Mouse (Mus musculus): ENCODE results near the gene Olfr1016. TPM values are rescaled to one million over a fixed set of nuclear protein-coding genes. Genes with fewer than 3 reads are reported as not detected.

Gene Olfr1016
- not detected in 2 replicates for polyA plus RNA-seq (2015; fragmentation: Nextera tagmentation; extraction: Ambion mirVana)

DNA sequence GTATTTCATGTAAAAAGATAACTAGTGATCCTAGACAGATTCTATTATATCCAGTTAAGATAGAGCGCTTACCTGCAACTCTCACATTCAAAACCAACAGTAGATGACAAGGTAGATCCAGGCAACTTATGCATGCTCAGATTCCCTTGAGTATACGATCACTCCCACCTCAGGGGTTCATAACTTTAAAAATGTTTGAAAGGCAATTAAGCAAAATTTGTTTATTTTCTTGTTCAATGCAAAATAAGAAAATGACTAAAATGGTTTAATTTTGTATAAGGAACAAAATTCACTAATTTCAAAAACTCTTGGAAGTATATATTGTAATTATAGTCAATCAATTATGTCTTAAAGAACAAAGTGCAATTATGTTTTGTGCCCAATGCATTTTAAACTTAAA, at the start of gene Olfr1016:
Gene Olfr1016, minus strand, starts transcription at position 101 of the 400 bp plus-strand sequence.
- 90% methylated on average over 2 of the region's 2 CpGs for WGBS
- H3K27me3 ChIP-seq (ENCODE audit: insufficient read depth, low read length), result no peaks in the 10 kb centered on the region
- no peak within 1 kb of the TSS for H3K4me3 ChIP-seq (ENCODE audit: low read length)
- H3K4me2 ChIP-seq (replicated peaks; ENCODE audit: low read depth, low read length), result no peak within 1 kb of the TSS
- H3K27ac ChIP-seq (ENCODE audit: low read length), result no peak within 1 kb of the TSS
- no peak for ATAC-seq (ENCODE audit: low FRiP score, low TSS enrichment)
- H3K36me3 ChIP-seq (ENCODE audit: insufficient read depth, low read length), result no peaks in the 10 kb centered on the region
- H3K9me3 ChIP-seq (ENCODE audit: low read length), result no peaks in the 10 kb centered on the region
- no peak within 1 kb of the TSS for H3K9ac ChIP-seq (replicated peaks; ENCODE audit: low read length)
- no peaks in the 10 kb centered on the region for H3K4me1 ChIP-seq (ENCODE audit: insufficient read depth, low read length)

DNA sequence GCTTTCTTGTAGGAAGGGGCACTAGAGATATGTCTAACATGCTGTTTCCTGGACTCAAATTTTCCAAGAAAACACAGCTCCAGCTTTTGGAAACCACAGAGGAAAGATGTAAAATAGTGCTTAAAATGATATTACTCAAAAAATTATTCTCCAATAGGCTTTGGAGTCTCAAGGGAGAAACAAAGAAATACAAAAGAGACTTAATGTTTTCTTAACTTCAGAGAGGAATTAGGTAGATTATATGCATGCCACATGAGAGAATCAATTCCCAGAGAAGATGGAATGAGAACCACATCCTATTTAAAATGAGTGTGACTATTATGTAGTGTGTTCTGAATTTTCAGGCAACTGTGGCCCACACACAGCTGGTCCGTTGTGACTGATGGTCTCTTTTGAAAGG, 44.4 kb upstream of the Olfr1016 start, which contains the start of gene Olfr1020:
Gene Olfr1020, plus strand, starts transcription at position 301 of the 400 bp plus-strand sequence.
- no peaks in the 10 kb centered on the region for H3K36me3 ChIP-seq (ENCODE audit: insufficient read depth, low read length)
- no peak within 1 kb of the TSS for H3K9ac ChIP-seq (replicated peaks; ENCODE audit: low read length)
- no peak for ATAC-seq (ENCODE audit: low FRiP score, low TSS enrichment)
- no peak within 1 kb of the TSS for H3K27ac ChIP-seq (ENCODE audit: low read length)
- H3K4me2 ChIP-seq (replicated peaks; ENCODE audit: low read depth, low read length), result no peak within 1 kb of the TSS
- no peaks in the 10 kb centered on the region for H3K27me3 ChIP-seq (ENCODE audit: insufficient read depth, low read length)
- H3K4me1 ChIP-seq (ENCODE audit: insufficient read depth, low read length), result no peaks in the 10 kb centered on the region
- 71% methylated on average over 1 of the region's 1 CpGs for WGBS
- no peaks in the 10 kb centered on the region for H3K9me3 ChIP-seq (ENCODE audit: low read length)
- H3K4me3 ChIP-seq (ENCODE audit: low read length), result no peak within 1 kb of the TSS

DNA sequence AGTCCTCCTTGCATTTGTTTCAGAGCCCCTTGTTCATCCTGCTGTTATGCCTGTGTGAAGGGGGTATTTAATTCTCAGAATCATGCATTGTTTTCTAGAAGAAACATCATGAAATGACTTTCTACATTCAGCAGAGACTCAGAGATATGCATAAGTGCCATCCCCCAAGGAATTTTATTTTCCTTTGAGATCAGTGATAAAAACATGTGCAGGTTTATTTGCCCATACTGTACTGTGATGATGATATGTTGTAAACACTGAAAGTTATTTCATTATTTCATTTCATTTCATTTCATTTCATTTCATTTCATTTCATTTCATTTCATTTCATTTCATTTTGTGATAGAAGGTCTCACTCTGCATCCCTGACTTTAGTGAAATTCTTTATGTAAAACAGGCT, 43.0 kb upstream of the Olfr1016 start, which contains the start of gene Olfr1019:
Gene Olfr1019, minus strand, starts transcription at position 101 of the 400 bp plus-strand sequence.
- Histone ChIP-seq H3K36me3 (ENCODE audit: insufficient read depth, low read length) (no peaks in the 10 kb centered on the region), H3K4me2 (replicated peaks; ENCODE audit: low read depth, low read length) (no peak within 1 kb of the TSS), H3K27me3 (ENCODE audit: insufficient read depth, low read length) (no peaks in the 10 kb centered on the region), H3K4me3 (ENCODE audit: low read length) (no peak within 1 kb of the TSS), H3K4me1 (ENCODE audit: insufficient read depth, low read length) (no peaks in the 10 kb centered on the region), H3K9ac (replicated peaks; ENCODE audit: low read length) (no peak within 1 kb of the TSS), H3K27ac (ENCODE audit: low read length) (no peak within 1 kb of the TSS), H3K9me3 (ENCODE audit: low read length) (no peaks in the 10 kb centered on the region)
- ATAC-seq (ENCODE audit: low FRiP score, low TSS enrichment), result no peak

DNA sequence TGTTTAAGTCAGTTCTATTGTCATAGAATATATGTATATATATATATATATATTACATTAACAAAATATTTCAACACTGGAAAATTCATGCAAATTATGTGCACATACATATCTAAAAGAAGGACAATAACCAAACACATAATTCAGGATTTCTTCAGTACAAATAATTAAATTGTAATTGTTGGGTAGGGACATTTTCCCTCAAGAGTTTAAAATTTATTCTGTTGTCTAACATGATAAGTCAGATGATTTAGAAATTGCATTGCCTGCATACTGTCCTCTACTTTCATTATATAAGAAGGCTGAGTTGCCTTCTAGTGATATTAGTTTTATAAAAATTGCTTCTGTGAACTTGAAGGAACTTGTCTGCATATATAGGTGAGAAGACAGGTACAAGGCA, 15.8 kb upstream of the Olfr1016 start, which contains the start of gene Olfr1018:
Gene Olfr1018, plus strand, starts transcription at position 301 of the 400 bp plus-strand sequence.
- ATAC-seq (ENCODE audit: low FRiP score, low TSS enrichment), result no peak
- Histone ChIP-seq H3K4me3 (ENCODE audit: low read length) (no peak within 1 kb of the TSS), H3K27me3 (ENCODE audit: insufficient read depth, low read length) (no peaks in the 10 kb centered on the region), H3K36me3 (ENCODE audit: insufficient read depth, low read length) (no peaks in the 10 kb centered on the region), H3K4me2 (replicated peaks; ENCODE audit: low read depth, low read length) (no peak within 1 kb of the TSS), H3K27ac (ENCODE audit: low read length) (no peak within 1 kb of the TSS), H3K9me3 (ENCODE audit: low read length) (no peaks in the 10 kb centered on the region), H3K9ac (replicated peaks; ENCODE audit: low read length) (no peak within 1 kb of the TSS), H3K4me1 (ENCODE audit: insufficient read depth, low read length) (no peaks in the 10 kb centered on the region)

DNA sequence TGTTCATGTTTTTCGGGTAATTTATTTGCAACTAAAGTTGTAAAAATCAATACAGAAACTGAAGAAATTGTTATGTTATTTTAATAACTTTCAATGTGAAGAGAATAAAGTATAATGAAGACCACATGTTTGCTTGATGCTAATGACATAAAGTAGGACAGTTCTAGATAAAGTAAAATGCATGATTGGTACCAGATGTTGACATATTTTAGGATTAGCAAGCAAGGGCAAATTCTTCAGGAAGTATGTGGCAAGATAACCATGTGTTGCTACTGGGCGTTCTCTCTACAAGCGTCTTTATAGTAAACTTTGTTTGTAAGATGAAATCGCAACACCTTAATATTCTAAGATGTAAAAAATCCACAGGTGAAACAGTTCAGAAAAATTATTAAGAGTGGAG, 2.2 kb upstream of the Olfr1016 start:
- 84% methylated on average over 4 of the region's 4 CpGs for WGBS
- no peaks in the 10 kb centered on the region for H3K9me3 ChIP-seq (ENCODE audit: low read length)
- H3K9ac ChIP-seq (replicated peaks; ENCODE audit: low read length), result no peak overlapping the region
- H3K4me2 ChIP-seq (replicated peaks; ENCODE audit: low read depth, low read length), result no peak overlapping the region
- no peak for ATAC-seq (ENCODE audit: low FRiP score, low TSS enrichment)
- no peak overlapping the region for H3K27ac ChIP-seq (ENCODE audit: low read length)
- no peaks in the 10 kb centered on the region for H3K36me3 ChIP-seq (ENCODE audit: insufficient read depth, low read length)
- H3K27me3 ChIP-seq (ENCODE audit: insufficient read depth, low read length), result no peaks in the 10 kb centered on the region
- no peaks in the 10 kb centered on the region for H3K4me1 ChIP-seq (ENCODE audit: insufficient read depth, low read length)
- H3K4me3 ChIP-seq (ENCODE audit: low read length), result no peak overlapping the region

DNA sequence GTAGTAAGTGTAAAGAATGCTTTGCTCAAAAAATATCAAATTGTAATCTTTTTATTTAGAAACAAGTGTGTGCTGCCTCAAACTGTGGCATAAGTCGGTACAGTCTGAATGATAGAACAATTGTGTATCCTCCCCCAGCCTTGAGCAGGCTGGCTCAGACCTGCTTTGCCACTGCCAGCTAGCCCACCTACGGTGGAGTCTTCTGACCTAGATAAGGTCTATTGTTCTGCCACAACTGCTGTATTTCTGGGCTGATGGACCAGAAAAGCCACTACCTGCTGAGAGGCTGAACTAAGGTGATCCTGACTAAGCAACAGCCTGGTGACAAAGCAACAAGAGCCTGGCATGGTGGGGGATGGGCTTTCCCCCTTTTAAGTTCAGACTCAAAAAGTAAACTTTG, 10.0 kb downstream of the Olfr1016 start:
- Histone ChIP-seq H3K36me3 (ENCODE audit: insufficient read depth, low read length) (no peaks in the 10 kb centered on the region), H3K9ac (replicated peaks; ENCODE audit: low read length) (no peak overlapping the region), H3K27ac (ENCODE audit: low read length) (no peak overlapping the region), H3K9me3 (ENCODE audit: low read length) (no peaks in the 10 kb centered on the region), H3K27me3 (ENCODE audit: insufficient read depth, low read length) (no peaks in the 10 kb centered on the region), H3K4me3 (ENCODE audit: low read length) (no peak overlapping the region), H3K4me1 (ENCODE audit: insufficient read depth, low read length) (no peaks in the 10 kb centered on the region), H3K4me2 (replicated peaks; ENCODE audit: low read depth, low read length) (no peak overlapping the region)
- WGBS, result 66% methylated on average over 2 of the region's 2 CpGs
- ATAC-seq (ENCODE audit: low FRiP score, low TSS enrichment), result no peak

DNA sequence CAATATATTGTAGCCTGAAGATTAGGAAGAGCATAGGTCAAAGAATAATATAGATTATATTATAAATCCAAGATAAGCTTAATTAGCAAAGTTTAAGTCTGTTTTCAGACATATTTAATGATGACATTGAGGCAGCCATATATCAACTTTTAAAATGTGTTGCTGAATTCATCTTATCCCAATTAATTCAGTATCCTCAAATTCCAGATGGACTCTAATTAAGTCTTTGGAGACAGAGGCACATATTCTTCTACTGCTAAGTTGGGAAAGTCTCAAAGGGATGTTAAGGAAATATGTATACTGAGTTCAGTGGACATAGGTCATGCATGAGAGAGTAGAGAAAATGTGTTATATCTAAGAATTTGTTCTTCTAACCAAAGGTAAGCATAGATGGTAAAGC, 20.6 kb downstream of the Olfr1016 start, which contains the start of gene Olfr1015:
Gene Olfr1015, plus strand, starts transcription at position 301 of the 400 bp plus-strand sequence.
- H3K36me3 ChIP-seq (ENCODE audit: insufficient read depth, low read length), result no peaks in the 10 kb centered on the region
- H3K27ac ChIP-seq (ENCODE audit: low read length), result no peak within 1 kb of the TSS
- H3K27me3 ChIP-seq (ENCODE audit: insufficient read depth, low read length), result no peaks in the 10 kb centered on the region
- ATAC-seq (ENCODE audit: low FRiP score, low TSS enrichment), result no peak
- no peaks in the 10 kb centered on the region for H3K9me3 ChIP-seq (ENCODE audit: low read length)
- no peak within 1 kb of the TSS for H3K4me3 ChIP-seq (ENCODE audit: low read length)
- H3K9ac ChIP-seq (replicated peaks; ENCODE audit: low read length), result no peak within 1 kb of the TSS
- H3K4me2 ChIP-seq (replicated peaks; ENCODE audit: low read depth, low read length), result no peak within 1 kb of the TSS
- H3K4me1 ChIP-seq (ENCODE audit: insufficient read depth, low read length), result no peaks in the 10 kb centered on the region

DNA sequence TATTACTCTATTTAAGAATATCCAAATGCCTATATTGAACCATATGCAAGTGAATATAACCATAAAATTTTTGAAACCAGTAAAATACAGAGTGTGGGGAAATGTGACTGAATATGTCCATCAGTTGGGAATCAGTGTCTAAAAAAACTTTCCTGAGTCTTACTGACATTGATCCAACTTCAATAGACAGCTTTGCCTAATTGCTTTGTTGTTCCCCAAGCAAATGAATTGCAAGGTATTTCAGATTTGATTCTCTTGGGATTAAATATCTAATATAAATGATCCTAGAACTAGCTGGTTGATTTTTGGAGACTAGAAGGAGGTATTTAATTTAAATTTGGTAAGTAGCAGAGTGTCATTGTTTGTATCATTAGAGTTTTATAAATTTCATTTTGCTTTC, 29.9 kb downstream of the Olfr1016 start, which contains the start of gene Olfr1014:
Gene Olfr1014, plus strand, starts transcription at position 301 of the 400 bp plus-strand sequence.
- Histone ChIP-seq H3K36me3 (ENCODE audit: insufficient read depth, low read length) (no peaks in the 10 kb centered on the region), H3K4me2 (replicated peaks; ENCODE audit: low read depth, low read length) (no peak within 1 kb of the TSS), H3K9ac (replicated peaks; ENCODE audit: low read length) (no peak within 1 kb of the TSS), H3K4me3 (ENCODE audit: low read length) (no peak within 1 kb of the TSS), H3K4me1 (ENCODE audit: insufficient read depth, low read length) (no peaks in the 10 kb centered on the region), H3K9me3 (ENCODE audit: low read length) (no peaks in the 10 kb centered on the region), H3K27me3 (ENCODE audit: insufficient read depth, low read length) (no peaks in the 10 kb centered on the region), H3K27ac (ENCODE audit: low read length) (no peak within 1 kb of the TSS)
- ATAC-seq (ENCODE audit: low FRiP score, low TSS enrichment), result no peak

DNA sequence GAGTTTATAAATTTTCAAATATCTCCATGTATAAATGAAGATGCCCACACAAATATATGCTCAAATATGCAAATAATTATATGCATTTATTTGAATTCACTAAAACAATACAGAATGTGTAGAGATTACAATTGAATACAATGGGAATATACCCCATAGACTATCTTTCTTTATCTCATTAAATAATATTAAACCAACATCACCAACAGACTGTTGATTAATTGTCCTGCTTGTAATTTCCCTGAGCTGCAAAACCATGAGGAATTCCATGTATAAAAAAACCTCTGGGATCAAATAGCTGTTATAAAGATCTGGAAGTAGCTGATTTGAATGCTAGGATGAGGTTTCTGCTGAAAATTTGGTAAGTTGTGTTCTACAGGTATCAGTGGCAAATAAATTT, 35.5 kb downstream of the Olfr1016 start, which contains the start of gene Olfr1013:
Gene Olfr1013, plus strand, starts transcription at position 301 of the 400 bp plus-strand sequence.
- Histone ChIP-seq H3K9me3 (ENCODE audit: low read length) (no peaks in the 10 kb centered on the region), H3K4me3 (ENCODE audit: low read length) (no peak within 1 kb of the TSS), H3K4me1 (ENCODE audit: insufficient read depth, low read length) (no peaks in the 10 kb centered on the region), H3K27me3 (ENCODE audit: insufficient read depth, low read length) (no peaks in the 10 kb centered on the region), H3K36me3 (ENCODE audit: insufficient read depth, low read length) (no peaks in the 10 kb centered on the region), H3K9ac (replicated peaks; ENCODE audit: low read length) (no peak within 1 kb of the TSS), H3K4me2 (replicated peaks; ENCODE audit: low read depth, low read length) (no peak within 1 kb of the TSS), H3K27ac (ENCODE audit: low read length) (no peak within 1 kb of the TSS)
- ATAC-seq (ENCODE audit: low FRiP score, low TSS enrichment), result no peak

DNA sequence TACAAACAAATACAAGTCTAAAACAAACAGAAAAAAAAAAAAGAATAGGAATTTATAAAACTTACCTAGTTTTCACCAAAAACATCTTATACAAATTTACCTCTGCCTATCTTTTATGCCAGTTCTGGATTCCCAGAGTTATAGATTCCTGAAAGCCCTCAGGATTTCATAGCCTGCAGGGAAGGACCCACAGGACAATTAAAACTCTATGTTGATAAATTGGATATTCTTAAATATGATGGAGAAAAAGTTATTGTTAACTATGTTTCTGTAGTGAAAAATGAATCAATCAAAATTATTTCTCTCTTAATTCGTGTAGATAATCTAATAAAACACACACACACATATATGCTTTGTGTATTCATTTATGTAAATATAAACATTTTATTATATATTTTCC, 39.7 kb downstream of the Olfr1016 start, which contains the start of gene Olfr1012:
Gene Olfr1012, minus strand, starts transcription at position 101 of the 400 bp plus-strand sequence.
- Histone ChIP-seq H3K9ac (replicated peaks; ENCODE audit: low read length) (no peak within 1 kb of the TSS), H3K36me3 (ENCODE audit: insufficient read depth, low read length) (no peaks in the 10 kb centered on the region), H3K9me3 (ENCODE audit: low read length) (no peaks in the 10 kb centered on the region), H3K27me3 (ENCODE audit: insufficient read depth, low read length) (no peaks in the 10 kb centered on the region), H3K27ac (ENCODE audit: low read length) (no peak within 1 kb of the TSS), H3K4me1 (ENCODE audit: insufficient read depth, low read length) (no peaks in the 10 kb centered on the region), H3K4me3 (ENCODE audit: low read length) (no peak within 1 kb of the TSS), H3K4me2 (replicated peaks; ENCODE audit: low read depth, low read length) (no peak within 1 kb of the TSS)
- WGBS, result 80% methylated on average over 1 of the region's 1 CpGs
- ATAC-seq (ENCODE audit: low FRiP score, low TSS enrichment), result no peak

All from kidney, embryonic 16.5 days (tissue).